Mouse (Mus musculus) neural tube, postnatal 0 days (tissue): Measurements from ENCODE around the gene Zfp39. TPM values are rescaled to one million over a fixed set of nuclear protein-coding genes. Genes with fewer than 3 reads are reported as not detected.

Experiments
- polyA plus RNA-seq: library from polyadenylated mRNA; unstranded; fragments of >200 nt; fragmentation: Nextera tagmentation; extraction: Ambion mirVana; gene quantifications from 2 replicates; pipeline ENCODE4 v1.2.1, GENCODE M21; 2015

Zfp39 gene
- polyA plus RNA-seq = 4.1 and 5.5 TPM in 2 replicates

DNA sequence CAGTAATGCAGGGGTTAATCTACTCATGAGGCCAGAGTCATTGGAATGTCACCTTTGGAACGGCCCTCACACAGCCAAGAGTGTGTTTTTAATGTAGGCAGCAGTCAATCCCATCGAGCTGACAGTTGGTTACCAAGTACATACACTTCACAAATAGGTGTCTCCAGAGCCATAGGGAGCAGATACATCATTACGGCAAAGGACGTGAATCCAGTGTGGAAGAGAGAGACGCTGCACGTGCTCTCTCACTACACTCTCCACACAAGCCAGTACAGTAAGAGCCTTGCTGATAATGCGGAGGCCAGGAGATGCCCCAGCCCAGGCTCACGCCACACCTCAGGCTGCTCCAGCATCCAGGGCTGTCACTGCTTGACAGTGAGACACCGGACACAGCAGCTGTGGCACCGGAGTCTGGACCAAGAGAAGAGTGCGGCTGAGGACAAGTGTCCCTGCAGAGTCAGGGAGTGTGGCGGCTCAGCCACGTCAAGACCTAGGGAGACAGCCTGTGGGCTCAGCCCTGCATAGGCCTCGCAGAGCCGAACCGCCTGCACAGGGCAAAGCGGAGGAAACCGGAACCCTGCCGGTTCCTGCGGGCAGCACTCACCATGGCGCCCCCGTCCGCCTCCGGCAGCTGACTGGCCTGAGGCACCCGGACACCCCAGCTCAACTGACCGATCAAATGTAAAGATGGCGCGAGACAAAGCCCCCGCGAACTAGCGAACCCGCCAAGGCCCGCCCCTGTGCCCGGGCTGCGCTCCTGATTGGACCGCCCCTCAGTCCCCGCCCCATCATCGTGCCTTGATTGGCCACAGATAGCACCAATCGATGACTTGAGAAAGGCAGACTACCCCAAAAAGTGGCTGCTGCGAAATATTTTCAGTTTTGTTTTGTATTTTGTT is at the start of gene Zfp39:
Gene Zfp39, minus strand, starts transcription at position 715 of the 899 bp plus-strand sequence.

DNA sequence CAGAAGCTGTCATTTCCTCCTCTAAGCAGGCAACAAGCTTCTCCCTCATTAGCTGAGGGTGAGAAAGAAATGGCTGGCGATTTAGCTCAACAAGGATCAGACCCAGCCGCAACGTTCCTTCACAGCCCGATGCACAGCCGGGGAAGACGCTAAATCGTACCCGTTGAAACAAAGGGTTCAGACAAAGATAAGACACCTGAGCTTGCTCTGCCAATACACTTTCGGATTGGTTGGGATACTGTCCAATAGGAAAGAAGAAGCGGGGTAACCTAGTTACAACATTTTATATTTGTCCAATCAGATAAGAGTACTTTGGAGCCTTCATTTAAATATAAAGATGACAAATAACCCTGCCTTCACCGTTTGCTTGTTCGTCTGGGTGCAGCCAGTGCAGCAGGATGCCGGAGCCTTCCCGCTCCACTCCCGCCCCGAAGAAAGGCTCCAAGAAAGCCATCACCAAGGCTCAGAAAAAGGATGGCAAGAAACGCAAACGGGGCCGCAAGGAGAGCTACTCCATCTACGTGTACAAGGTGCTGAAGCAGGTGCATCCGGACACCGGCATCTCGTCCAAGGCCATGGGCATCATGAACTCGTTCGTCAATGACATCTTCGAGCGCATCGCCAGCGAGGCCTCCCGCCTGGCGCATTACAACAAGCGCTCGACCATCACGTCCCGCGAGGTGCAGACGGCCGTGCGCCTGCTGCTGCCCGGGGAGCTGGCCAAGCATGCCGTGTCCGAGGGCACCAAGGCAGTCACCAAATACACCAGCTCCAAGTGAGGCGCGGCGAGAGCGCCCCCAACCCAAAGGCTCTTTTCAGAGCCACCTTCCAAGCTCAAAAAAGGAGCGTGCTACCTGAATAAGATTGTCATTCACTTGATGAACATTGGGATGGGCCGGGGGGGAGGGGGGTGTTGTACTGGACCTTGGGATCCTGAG is 44.8 kb upstream of the Zfp39 start, which contains the start of gene Hist3h2ba:
Gene Hist3h2ba, plus strand, starts transcription at position 379 of the 938 bp plus-strand sequence.

DNA sequence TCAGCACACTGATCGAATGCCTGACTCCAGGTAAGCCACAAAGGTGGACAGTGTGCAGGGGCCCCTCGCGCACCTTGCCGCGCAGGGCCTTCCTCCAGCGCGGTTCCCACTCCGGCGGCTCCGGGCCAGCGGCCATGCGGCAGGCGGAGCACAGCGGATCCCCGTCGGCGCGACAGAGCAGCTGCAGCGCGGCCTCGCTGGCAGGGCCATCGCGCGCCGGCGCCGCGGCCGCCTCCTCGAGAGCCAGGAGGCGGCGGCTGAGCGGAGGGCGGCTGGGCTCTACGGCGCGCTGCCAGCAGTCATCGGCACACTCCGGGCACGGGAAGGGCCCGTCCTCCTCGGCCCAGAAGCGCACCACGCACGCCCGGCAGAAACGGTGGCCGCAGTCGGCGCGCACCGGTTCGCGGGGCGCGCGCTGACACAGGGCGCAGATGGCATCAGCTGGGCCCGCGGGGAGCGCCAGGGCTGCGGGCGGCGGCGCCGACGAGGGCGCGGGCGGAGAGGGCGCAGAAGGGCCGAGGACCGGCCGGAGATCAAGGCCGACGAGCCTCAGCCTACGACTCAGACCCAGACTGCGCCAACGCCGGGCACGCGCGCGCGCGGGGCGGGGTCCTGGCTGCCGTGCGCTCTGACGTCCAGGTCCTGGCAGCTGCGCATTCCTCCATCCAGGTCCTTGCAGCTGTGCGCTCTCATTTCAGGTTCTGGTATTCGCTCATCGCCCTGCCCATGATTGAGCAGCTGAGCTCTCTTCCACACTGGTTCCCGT is 34.5 kb upstream of the Zfp39 start, which contains the start of gene Rnf187:
Gene Rnf187, minus strand, starts transcription at position 595 of the 766 bp plus-strand sequence.

DNA sequence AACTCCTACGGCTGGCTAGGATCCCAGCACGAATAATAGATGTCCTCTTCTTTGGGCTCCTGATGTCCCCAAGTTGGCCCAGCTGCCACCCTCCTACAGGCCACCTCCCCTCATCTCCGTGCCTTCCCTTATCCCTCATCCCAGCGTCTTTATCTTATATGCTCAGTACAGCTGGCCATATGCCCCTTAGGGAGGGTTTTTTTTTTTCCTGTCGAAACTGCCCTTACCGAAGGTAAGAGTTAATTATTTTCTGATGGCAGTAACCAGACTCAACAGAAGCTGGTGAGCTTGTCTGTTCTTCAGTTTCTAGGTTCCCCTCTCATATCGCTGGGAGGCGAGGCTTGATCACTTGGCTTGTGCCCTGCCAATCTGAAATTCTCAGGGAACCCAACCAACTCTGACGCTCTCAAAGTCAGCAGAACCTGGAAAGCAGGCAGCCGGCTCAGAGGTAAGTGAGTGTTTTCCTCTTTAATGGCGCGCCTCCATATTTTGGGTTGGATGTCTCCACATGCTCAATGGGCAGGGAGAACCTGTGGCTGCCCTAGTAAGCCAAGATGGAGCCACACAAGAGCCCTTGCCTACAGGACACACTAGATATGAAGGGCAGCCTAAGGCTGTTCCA is 13.8 kb upstream of the Zfp39 start, which contains the start of gene Btnl10:
Gene Btnl10, plus strand, starts transcription at position 164 of the 622 bp plus-strand sequence.

DNA sequence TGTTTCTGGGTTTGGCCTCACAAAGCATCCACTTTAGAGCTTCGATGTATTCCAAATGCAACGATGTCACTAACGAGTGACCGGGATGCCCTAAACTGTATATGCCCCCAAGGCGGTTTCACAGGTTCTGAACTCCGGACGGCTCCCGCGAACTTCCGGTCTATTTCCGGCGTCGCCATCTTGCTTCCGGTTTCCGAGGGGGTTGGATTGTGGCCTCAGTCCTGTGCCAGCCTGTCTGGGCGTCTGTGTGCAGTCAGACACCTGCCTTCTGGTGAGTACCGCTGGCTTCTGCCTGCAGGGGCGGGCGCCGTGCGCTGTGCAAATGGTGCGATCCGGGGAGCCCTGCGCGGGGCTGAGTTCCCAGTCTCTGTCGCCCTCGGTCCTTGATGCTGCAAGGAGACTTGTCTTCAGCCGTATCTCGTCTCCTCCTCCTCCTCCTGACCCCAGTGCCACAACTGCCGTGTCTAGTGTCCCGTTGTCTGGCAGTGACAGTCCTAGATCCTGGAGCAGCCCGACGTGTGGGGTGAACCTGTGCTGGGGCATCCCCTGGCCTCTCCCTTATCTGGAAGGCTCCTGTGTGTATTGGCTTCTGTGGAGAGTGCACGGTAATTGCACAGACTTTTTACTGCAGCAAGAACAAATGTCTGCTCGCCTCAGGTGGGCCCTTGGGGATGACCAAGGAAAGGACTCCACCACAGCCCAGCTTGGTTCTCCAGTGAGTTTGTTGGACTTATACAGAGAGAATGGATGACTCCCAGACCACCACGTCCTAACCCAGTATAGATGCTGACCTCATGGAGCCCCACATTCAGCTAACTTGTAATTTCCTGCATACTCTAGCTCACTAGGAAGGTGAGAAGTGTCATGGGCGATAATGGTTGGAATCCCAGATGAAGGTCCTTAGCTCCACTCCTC is 36.7 kb downstream of the Zfp39 start, which contains the start of gene 2810021J22Rik:
Gene 2810021J22Rik, plus strand, starts transcription at position 178 of the 915 bp plus-strand sequence.

DNA sequence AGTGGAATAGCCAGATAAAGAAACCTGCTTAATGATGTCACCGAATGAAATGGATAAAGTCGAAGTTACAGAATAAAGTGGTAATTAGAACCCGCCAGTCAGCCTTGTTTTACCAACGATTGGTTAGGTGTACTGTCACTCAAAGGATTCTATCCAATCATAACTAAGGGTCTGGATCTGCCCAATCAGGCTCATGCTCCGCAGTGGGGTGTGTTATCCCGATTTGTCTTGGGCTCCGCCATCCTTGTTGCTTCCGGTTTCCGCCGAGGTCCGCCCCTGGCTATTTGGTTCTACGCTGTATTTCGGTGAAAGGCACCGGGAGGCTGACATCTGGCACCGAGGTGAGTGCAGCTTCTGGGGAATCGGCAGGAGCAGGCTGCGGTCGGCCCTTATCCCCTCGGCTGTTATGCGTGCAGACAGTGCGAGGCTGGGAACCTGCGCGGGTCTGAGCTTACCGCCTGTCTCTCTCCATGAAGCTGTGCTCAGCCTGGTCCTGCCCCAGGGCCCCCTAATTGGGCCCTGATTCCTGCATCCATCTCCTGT is 57.0 kb downstream of the Zfp39 start, which contains the start of gene Gm12258:
Gene Gm12258, plus strand, starts transcription at position 240 of the 543 bp plus-strand sequence.

DNA sequence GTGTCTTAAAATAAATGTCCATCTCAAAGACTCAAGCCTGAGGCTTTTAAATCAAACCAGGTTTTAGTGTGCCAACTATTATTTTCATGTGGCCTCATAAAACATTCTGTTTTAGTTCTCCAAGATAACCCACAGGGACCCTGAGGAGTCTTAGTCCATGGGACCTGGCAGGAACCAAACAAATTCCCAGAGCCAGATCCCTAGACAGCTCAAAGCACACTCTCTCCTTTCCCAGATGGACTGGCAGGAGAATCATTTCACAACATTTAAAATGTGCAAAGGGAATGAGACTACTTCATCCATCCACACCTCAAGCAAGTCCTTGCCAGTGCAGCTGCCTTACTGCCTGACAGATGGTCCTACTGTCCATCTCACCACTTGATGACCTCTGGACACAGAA is 65.1 kb downstream of the Zfp39 start, which contains the start of gene Olfr311:
Gene Olfr311, plus strand, starts transcription at position 301 of the 400 bp plus-strand sequence.

Other genes with a start within 250 kb of the Zfp39 start
- gene Olfr322, start 245.4 kb downstream of the Zfp39 start, polyA plus RNA-seq = not detected in 2 replicates
- not detected in 2 replicates for gene Olfr320, start 223.1 kb downstream of the Zfp39 start, polyA plus RNA-seq
- gene Olfr319, start 205.1 kb downstream of the Zfp39 start, polyA plus RNA-seq = not detected in 2 replicates
- gene Olfr318, start 180.2 kb downstream of the Zfp39 start, polyA plus RNA-seq = not detected in 2 replicates
- not detected in 2 replicates for gene Olfr317, start 165.0 kb downstream of the Zfp39 start, polyA plus RNA-seq
- not detected in 2 replicates for gene Olfr316, start 151.5 kb downstream of the Zfp39 start, polyA plus RNA-seq
- gene Olfr315, start 131.0 kb downstream of the Zfp39 start, polyA plus RNA-seq = not detected in 2 replicates
- not detected in 2 replicates for gene Olfr314, start 121.3 kb downstream of the Zfp39 start, polyA plus RNA-seq
- 15.4 and 16.6 TPM in 2 replicates for gene Fam183b, start 102.3 kb downstream of the Zfp39 start, polyA plus RNA-seq
- gene Olfr313, start 89.2 kb downstream of the Zfp39 start, polyA plus RNA-seq = not detected in 2 replicates
- not detected in 2 replicates for gene Olfr312, start 75.0 kb downstream of the Zfp39 start, polyA plus RNA-seq
- gene Olfr311, start 65.0 kb downstream of the Zfp39 start, polyA plus RNA-seq = not detected in 2 replicates
- gene Gm12258, start 57.1 kb downstream of the Zfp39 start, polyA plus RNA-seq = 10.6 and 13.8 TPM in 2 replicates
- 8.7 and 8.9 TPM in 2 replicates for gene 2810021J22Rik, start 37.0 kb downstream of the Zfp39 start, polyA plus RNA-seq
- not detected in 2 replicates for gene Btnl10, start 13.7 kb upstream of the Zfp39 start, polyA plus RNA-seq
- gene Rnf187, start 34.7 kb upstream of the Zfp39 start, polyA plus RNA-seq = 689 and 707 TPM in 2 replicates
- 79.4 and 87.2 TPM in 2 replicates for gene Hist3h2ba, start 44.7 kb upstream of the Zfp39 start, polyA plus RNA-seq
- gene Hist3h2a, start 50.5 kb upstream of the Zfp39 start, polyA plus RNA-seq = 40.8 and 43.4 TPM in 2 replicates
- 0.48 and 0.62 TPM in 2 replicates for gene Trim17, start 50.5 kb upstream of the Zfp39 start, polyA plus RNA-seq
- 16.3 and 17.6 TPM in 2 replicates for gene Trim11, start 73.9 kb upstream of the Zfp39 start, polyA plus RNA-seq
- gene Obscn, start 232.2 kb upstream of the Zfp39 start, polyA plus RNA-seq = 0.27 and 0.68 TPM in 2 replicates